Mouse (Mus musculus) megakaryocyte-erythroid progenitor cell, adult 5 weeks (primary cell): ENCODE measurements around the gene Lrrc31. TPM values are rescaled to one million over a fixed set of nuclear protein-coding genes. Genes with fewer than 3 reads are reported as not detected.

Source experiments
- polyA plus RNA-seq: library from polyadenylated mRNA; stranded (reverse); fragments of >175 nt; gene quantifications from 2 replicates; pipeline ENCODE4 v1.2.3, GENCODE M21; 2012

The Lrrc31 gene
- 0.05 TPM in 1 of 2 replicates, not detected in the other for polyA plus RNA-seq

DNA sequence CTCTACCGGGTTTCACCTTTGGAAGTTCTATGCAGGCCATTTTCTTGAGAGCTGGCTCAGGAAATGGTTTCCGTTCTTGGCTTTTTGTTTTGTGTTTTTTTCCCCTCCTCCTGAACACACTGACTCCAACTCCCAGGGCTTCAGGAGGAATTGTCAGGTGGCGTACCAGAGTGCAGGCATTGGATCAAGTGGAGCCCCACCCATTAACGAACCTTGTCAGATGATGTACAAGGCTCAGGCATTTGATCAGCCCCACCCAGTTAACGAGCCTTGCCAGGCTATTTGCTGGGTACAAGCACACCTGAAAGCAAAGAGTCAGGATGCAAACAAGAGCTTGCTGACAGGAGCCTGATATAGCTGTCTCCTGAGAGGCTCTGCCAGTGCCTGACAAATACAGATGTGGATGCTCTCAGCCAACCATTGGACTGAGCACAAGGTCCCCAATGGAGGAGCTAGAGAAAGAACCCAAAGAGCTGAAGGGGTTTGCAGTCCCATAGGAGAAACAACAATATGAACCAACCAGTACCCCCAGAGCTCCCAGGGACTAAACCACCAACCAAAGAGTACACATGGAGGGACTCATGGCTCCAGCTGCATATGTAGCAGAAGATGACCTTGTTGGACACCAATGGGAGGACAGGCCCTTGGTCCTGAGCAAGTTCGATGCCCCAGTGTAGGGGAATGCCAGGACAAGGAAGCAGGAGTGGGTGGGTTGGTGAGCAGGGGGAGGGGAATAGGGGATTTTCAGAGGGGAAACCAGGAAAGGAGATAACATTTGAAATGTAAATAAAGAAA lies at the start of gene Lrrc31:
TSS of gene Lrrc31 (minus strand) at position 133 of the 795 bp plus-strand sequence.

GRCm38 (mm10) chr3:30746006-30746405 lies 46.4 kb upstream of the Lrrc31 start, which contains the start of gene Samd7:
Gene Samd7 (plus strand): TSS chr3:30746293.

GRCm38 (mm10) chr3:30647440-30648090 lies 52.1 kb downstream of the Lrrc31 start, which contains the start of gene Lrrc34:
Gene Lrrc34 (minus strand): TSS chr3:30647869.

DNA sequence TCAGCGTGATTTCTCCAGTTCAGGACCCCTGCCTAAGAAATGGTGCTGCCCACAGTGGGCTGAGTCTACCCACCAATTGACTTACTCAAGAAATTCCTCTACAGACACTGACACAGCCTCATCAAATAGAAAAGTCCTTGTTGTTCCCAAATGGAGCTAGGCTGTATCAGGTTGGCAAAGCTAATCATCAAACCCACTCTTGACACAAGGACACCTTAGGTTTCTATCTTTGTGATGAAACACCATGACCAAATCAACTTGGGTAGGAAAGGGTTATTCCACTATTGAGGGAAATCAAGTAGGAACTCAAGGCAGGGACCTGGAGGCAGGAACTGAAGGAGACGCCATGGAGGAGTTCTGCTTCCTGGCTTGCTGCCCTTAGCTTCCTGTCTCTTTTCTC lies 55.4 kb downstream of the Lrrc31 start, which contains the start of gene Lrriq4:
TSS of gene Lrriq4 (plus strand) at position 301 of the 400 bp plus-strand sequence.

Other genes with a start within 250 kb of the Lrrc31 start
- 0.45 and 0.80 TPM in 2 replicates for gene Mecom, start 151.8 kb downstream of the Lrrc31 start, polyA plus RNA-seq
- 0.03 TPM in 1 of 2 replicates, not detected in the other for gene Actrt3, start 99.9 kb downstream of the Lrrc31 start, polyA plus RNA-seq
- 1.1 and 1.2 TPM in 2 replicates for gene Mynn, start 97.8 kb downstream of the Lrrc31 start, polyA plus RNA-seq
- not detected in 2 replicates for gene Lrriq4, start 55.3 kb downstream of the Lrrc31 start, polyA plus RNA-seq
- 0.09 TPM in 1 of 2 replicates, not detected in the other for gene Lrrc34, start 52.0 kb downstream of the Lrrc31 start, polyA plus RNA-seq
- gene Samd7, start 46.5 kb upstream of the Lrrc31 start, polyA plus RNA-seq: not detected in 2 replicates
- 16.4 and 27.7 TPM in 2 replicates for gene Sec62, start 93.0 kb upstream of the Lrrc31 start, polyA plus RNA-seq
- 1.6 and 3.7 TPM in 2 replicates for gene Gpr160, start 156.1 kb upstream of the Lrrc31 start, polyA plus RNA-seq